25 mouse cellular contexts compared by ENCODE assay signal in genomic region chr1:120458524-120458923, GRCm38 (mm10). TPM values are rescaled to one million over a fixed set of nuclear protein-coding genes. Genes with fewer than 3 reads are reported as not detected.
DNase-seq lines count a peak whose midpoint lies in the region; ATAC-seq lines count a peak whose summit lies in the region.
"Had no signal": no experiment of that assay in that cellular context is flagged by ENCODE, and none has a peak within 500 bp of the region (broad histone marks: within the 10 kb centered on the region; RNA-seq: fewer than 3 reads in every experiment).

No protein-coding gene starts in this region.

- no peak for ATAC-seq in forebrain, embryonic 14.5 days
- ATAC-seq in forebrain, embryonic 16.5 days: no peak
- peak; percentile 79 for ATAC-seq in hindbrain, embryonic 11.5 days (ENCODE audit: low FRiP score)
- no peak for ATAC-seq in hindbrain, embryonic 15.5 days (ENCODE audit: low FRiP score, low read depth)
- ATAC-seq in midbrain, embryonic 14.5 days (ENCODE audit: low FRiP score, low TSS enrichment): no peak
- ATAC-seq: CD4-positive, CD25-positive, alpha-beta regulatory T cell, adult 4 months; forebrain, embryonic 13.5 days; intestine, embryonic 15.5 days had no signal

- peak; percentile 7 for DNase-seq in forebrain, embryonic 14.5 days (ENCODE audit: low spot score)
- DNase-seq in hindbrain, embryonic 11.5 days (ENCODE audit: low spot score): peak; percentile 19
- DNase-seq in midbrain, embryonic 14.5 days: peak; percentile 5
- DNase-seq in retina, embryonic 14.5 days (ENCODE audit: low spot score): no peak
- no peak for DNase-seq in embryo, embryonic 10.5 days (ENCODE audit: low spot score)
- no peak for DNase-seq in gastrocnemius, postnatal 10 days
- DNase-seq: adrenal gland, adult 8-10 months; B cell, adult 2 months; cerebellum, adult 11-12 months; cerebellum, adult 9-10 months; cerebellum, postnatal 25 days; gastrocnemius, postnatal 14 days; heart, adult 2 months; heart, postnatal 14 days had no signal

- no peaks in the 10 kb centered on the region for H3K36me3 ChIP-seq in forebrain, embryonic 14.5 days (ENCODE audit: control insufficient read depth, insufficient read depth, low read length)
- no peaks in the 10 kb centered on the region for H3K36me3 ChIP-seq in forebrain, embryonic 16.5 days (ENCODE audit: control insufficient read depth, insufficient read depth)
- H3K36me3 ChIP-seq in hindbrain, embryonic 11.5 days (ENCODE audit: control insufficient read depth, insufficient read depth, low read length): no peaks in the 10 kb centered on the region
- H3K36me3 ChIP-seq in hindbrain, embryonic 15.5 days: no peaks in the 10 kb centered on the region
- no peaks in the 10 kb centered on the region for H3K36me3 ChIP-seq in midbrain, embryonic 14.5 days (ENCODE audit: control insufficient read depth, insufficient read depth, low read length)
- H3K36me3 ChIP-seq: embryonic facial prominence, embryonic 10.5 days; G1E; heart, embryonic 15.5 days; intestine, embryonic 15.5 days had no signal

- WGBS in forebrain, embryonic 14.5 days: 48% methylated on average over 5 of the region's 5 CpGs
- 39% methylated on average over 5 of the region's 5 CpGs for WGBS in forebrain, embryonic 16.5 days
- WGBS in hindbrain, embryonic 11.5 days: 27% methylated on average over 3 of the region's 5 CpGs
- WGBS in hindbrain, embryonic 15.5 days: 3% methylated on average over 5 of the region's 5 CpGs
- WGBS in midbrain, embryonic 14.5 days: 16% methylated on average over 5 of the region's 5 CpGs

- H3K27me3 ChIP-seq in forebrain, embryonic 14.5 days (replicated peaks; ENCODE audit: control insufficient read depth, insufficient read depth, low read length): no peaks in the 10 kb centered on the region
- no peaks in the 10 kb centered on the region for H3K27me3 ChIP-seq in forebrain, embryonic 16.5 days (replicated peaks; ENCODE audit: control insufficient read depth, insufficient read depth, low read length)
- H3K27me3 ChIP-seq in hindbrain, embryonic 11.5 days (ENCODE audit: control insufficient read depth, insufficient read depth, low read length): no peaks in the 10 kb centered on the region
- H3K27me3 ChIP-seq in hindbrain, embryonic 15.5 days: no peaks in the 10 kb centered on the region
- H3K27me3 ChIP-seq in midbrain, embryonic 14.5 days (ENCODE audit: control insufficient read depth, insufficient read depth, low read length): no peaks in the 10 kb centered on the region
- H3K27me3 ChIP-seq: forebrain, embryonic 13.5 days; heart, embryonic 15.5 days; intestine, embryonic 15.5 days had no signal

- H3K4me2 ChIP-seq in forebrain, embryonic 14.5 days (ENCODE audit: low read length): no peak overlapping the region
- H3K4me2 ChIP-seq in forebrain, embryonic 16.5 days (ENCODE audit: low read length): no peak overlapping the region
- no peak overlapping the region for H3K4me2 ChIP-seq in hindbrain, embryonic 11.5 days (replicated peaks; ENCODE audit: low read depth, low read length)
- H3K4me2 ChIP-seq in hindbrain, embryonic 15.5 days: no peak overlapping the region
- H3K4me2 ChIP-seq in midbrain, embryonic 14.5 days (ENCODE audit: low read length): no peak overlapping the region
- H3K4me2 ChIP-seq: forebrain, embryonic 13.5 days; heart, embryonic 11.5 days; heart, embryonic 15.5 days; intestine, embryonic 15.5 days had no signal

- H3K9me3 ChIP-seq in forebrain, embryonic 14.5 days (replicated peaks; ENCODE audit: control insufficient read depth, low read length): no peaks in the 10 kb centered on the region
- no peaks in the 10 kb centered on the region for H3K9me3 ChIP-seq in forebrain, embryonic 16.5 days (ENCODE audit: control insufficient read depth, low read length)
- H3K9me3 ChIP-seq in hindbrain, embryonic 11.5 days (ENCODE audit: control insufficient read depth, low read length): no peaks in the 10 kb centered on the region
- H3K9me3 ChIP-seq in hindbrain, embryonic 15.5 days: no peaks in the 10 kb centered on the region
- H3K9me3 ChIP-seq in midbrain, embryonic 14.5 days (ENCODE audit: control insufficient read depth, low read length): no peaks in the 10 kb centered on the region
- H3K9me3 ChIP-seq: embryonic facial prominence, embryonic 10.5 days; forebrain, embryonic 13.5 days; heart, embryonic 15.5 days; intestine, embryonic 15.5 days had no signal

- no peak overlapping the region for H3K27ac ChIP-seq in forebrain, embryonic 14.5 days (ENCODE audit: low read depth, low read length)
- no peak overlapping the region for H3K27ac ChIP-seq in forebrain, embryonic 16.5 days (ENCODE audit: low read length)
- H3K27ac ChIP-seq in hindbrain, embryonic 11.5 days (ENCODE audit: low read depth, low read length): no peak overlapping the region
- H3K27ac ChIP-seq in hindbrain, embryonic 15.5 days (replicated peaks): 0 out of 2 replicates have a peak overlapping the region, but pooled peaks have one; percentile 30
- H3K27ac ChIP-seq in midbrain, embryonic 14.5 days (replicated peaks; ENCODE audit: low read depth, low read length): no peak overlapping the region
- H3K27ac ChIP-seq: embryonic facial prominence, embryonic 10.5 days; forebrain, embryonic 13.5 days; heart, adult 2 months; heart, embryonic 15.5 days; intestine, embryonic 15.5 days had no signal

- no peak overlapping the region for H3K9ac ChIP-seq in forebrain, embryonic 14.5 days (ENCODE audit: low read length)
- H3K9ac ChIP-seq in forebrain, embryonic 16.5 days (replicated peaks; ENCODE audit: low read depth, low read length): no peak overlapping the region
- H3K9ac ChIP-seq in hindbrain, embryonic 11.5 days (ENCODE audit: low read depth, low read length): no peak overlapping the region
- H3K9ac ChIP-seq in hindbrain, embryonic 15.5 days: no peak overlapping the region
- H3K9ac ChIP-seq in midbrain, embryonic 14.5 days (replicated peaks; ENCODE audit: low read length): no peak overlapping the region
- H3K9ac ChIP-seq: forebrain, embryonic 13.5 days; heart, embryonic 15.5 days; intestine, embryonic 15.5 days had no signal

- H3K4me1 ChIP-seq in forebrain, embryonic 14.5 days (ENCODE audit: control insufficient read depth, insufficient read depth, low read length): no peaks in the 10 kb centered on the region
- no peaks in the 10 kb centered on the region for H3K4me1 ChIP-seq in forebrain, embryonic 16.5 days (replicated peaks; ENCODE audit: control insufficient read depth, insufficient read depth, low read length)
- no peaks in the 10 kb centered on the region for H3K4me1 ChIP-seq in hindbrain, embryonic 11.5 days (replicated peaks; ENCODE audit: control insufficient read depth, insufficient read depth, low read length)
- H3K4me1 ChIP-seq in hindbrain, embryonic 15.5 days (replicated peaks): peaks cover 6% of the 10 kb centered on the region; the same call in 1 of the 2 replicates
- H3K4me1 ChIP-seq in midbrain, embryonic 14.5 days (ENCODE audit: control insufficient read depth, insufficient read depth, low read length): no peaks in the 10 kb centered on the region
- H3K4me1 ChIP-seq: forebrain, embryonic 13.5 days; heart, embryonic 15.5 days; intestine, embryonic 15.5 days had no signal

- no peak overlapping the region for H3K4me3 ChIP-seq in forebrain, embryonic 14.5 days (ENCODE audit: low read depth, low read length)
- no peak overlapping the region for H3K4me3 ChIP-seq in forebrain, embryonic 16.5 days (replicated peaks; ENCODE audit: low read length)
- H3K4me3 ChIP-seq in hindbrain, embryonic 11.5 days (ENCODE audit: low read depth, low read length): no peak overlapping the region
- no peak overlapping the region for H3K4me3 ChIP-seq in hindbrain, embryonic 15.5 days
- H3K4me3 ChIP-seq in midbrain, embryonic 14.5 days (replicated peaks; ENCODE audit: low read depth, low read length): no peak overlapping the region
- H3K4me3 ChIP-seq: embryonic facial prominence, embryonic 10.5 days; forebrain, embryonic 13.5 days; heart, adult 2 months; heart, embryonic 15.5 days; intestine, embryonic 15.5 days had no signal

RNA-seq across cellular contexts. Expression of gene Marco, which starts 46.3 kb away (rescaled TPM):
- not detected in 2 replicates for polyA plus RNA-seq in forebrain, embryonic 14.5 days (2014; fragmentation: Nextera tagmentation; extraction: Ambion mirVana)
- polyA plus RNA-seq in forebrain, embryonic 16.5 days (2015; fragmentation: Nextera tagmentation; extraction: Ambion mirVana): 0.10 and 0.12 TPM in 2 replicates
- 0.17 and 0.37 TPM in 2 replicates for polyA plus RNA-seq in hindbrain, embryonic 11.5 days (2014; fragmentation: Nextera tagmentation; extraction: Ambion mirVana)
- 0.10 TPM in 1 of 2 replicates, not detected in the other for polyA plus RNA-seq in hindbrain, embryonic 15.5 days (2015; fragmentation: Nextera tagmentation; extraction: Ambion mirVana)
- not detected in 2 replicates for polyA plus RNA-seq in midbrain, embryonic 14.5 days (2014; fragmentation: Nextera tagmentation; extraction: Ambion mirVana)
- under 1 TPM in 1 of 2 experiments, not detected in 1; 0.14 TPM for total RNA-seq in gastrocnemius, postnatal 10 days (2021)
- total RNA-seq: adrenal gland, adult 8-10 months; gastrocnemius, postnatal 14 days had no signal
- polyA plus RNA-seq: cortical plate, adult 2 months; embryonic facial prominence, embryonic 10.5 days; embryonic facial prominence, embryonic 14.5 days; forebrain, embryonic 13.5 days; G1E; heart, embryonic 11.5 days had no signal

Comparison
In these comparisons a context has a peak if more than half of its experiments do, and no peak if none do; other contexts are left out.
1. DNase-seq: peak in forebrain, embryonic 14.5 days (single experiment), hindbrain, embryonic 11.5 days (single experiment) and midbrain, embryonic 14.5 days (single experiment); none in retina, embryonic 14.5 days (single experiment), embryo, embryonic 10.5 days (single experiment) and gastrocnemius, postnatal 10 days (single experiment).